Mouse (Mus musculus): ENCODE data around the gene Zdhhc7. TPM values are rescaled to one million over a fixed set of nuclear protein-coding genes. Genes with fewer than 3 reads are reported as not detected.

Gene Zdhhc7
- polyA plus RNA-seq, 1 experiment from 2014 or later = 24.4 TPM

- peak; percentile 83 for DNase-seq (ENCODE audit: low spot score)
Measured at GRCm38 (mm10) chr8:120089511-120089910, 11.8 kb downstream of the Zdhhc7 start.

GRCm38 (mm10) chr8:120084783-120085182, 16.5 kb downstream of the Zdhhc7 start:
- no peaks in the 10 kb centered on the region for H3K9me3 ChIP-seq (ENCODE audit: control insufficient read depth, low read length)
- TF ChIP-seq EP300 (optimal IDR thresholded peaks at IDR 0.05) (no peak), CTCF (IDR thresholded peaks at IDR 0.05; ENCODE audit: low read depth) (no peak)
- no peak overlapping the region for H3K27ac ChIP-seq (replicated peaks)
- H3K4me1 ChIP-seq (replicated peaks; ENCODE audit: control insufficient read depth, insufficient read depth) = no peaks in the 10 kb centered on the region
- DNase-seq (ENCODE audit: low spot score) = no peak
- H3K36me3 ChIP-seq (ENCODE audit: control insufficient read depth, insufficient read depth, low read length) = peaks cover 48% of the 10 kb centered on the region
- ATAC-seq (ENCODE audit: low FRiP score, low TSS enrichment) = no peak
- H3K4me3 ChIP-seq (ENCODE audit: low read depth, low read length) = no peak overlapping the region
- no peak overlapping the region for H3K4me2 ChIP-seq (replicated peaks; ENCODE audit: low read depth)
- no peaks in the 10 kb centered on the region for H3K27me3 ChIP-seq (ENCODE audit: control insufficient read depth, insufficient read depth, low read length)
- 85% methylated on average over 8 of the region's 8 CpGs for WGBS
- no peak overlapping the region for H3K9ac ChIP-seq (ENCODE audit: low read length)

More at GRCm38 (mm10) chr8:120089511-120089910, 11.8 kb downstream of the Zdhhc7 start:
- H3K4me3 ChIP-seq (ENCODE audit: low read depth, low read length) = no peak overlapping the region
- no peak overlapping the region for H3K9ac ChIP-seq (ENCODE audit: low read length)
- no peak overlapping the region for H3K27ac ChIP-seq (replicated peaks)
- WGBS = 47% methylated on average over 7 of the region's 7 CpGs
- peak; percentile 88 for ATAC-seq (ENCODE audit: low FRiP score, low TSS enrichment)
- TF ChIP-seq CTCF (IDR thresholded peaks at IDR 0.05; ENCODE audit: low read depth) (no peak), EP300 (optimal IDR thresholded peaks at IDR 0.05) (no peak)
- H3K9me3 ChIP-seq (ENCODE audit: control insufficient read depth, low read length) = no peaks in the 10 kb centered on the region
- no peaks in the 10 kb centered on the region for H3K4me1 ChIP-seq (replicated peaks; ENCODE audit: control insufficient read depth, insufficient read depth)
- H3K27me3 ChIP-seq (ENCODE audit: control insufficient read depth, insufficient read depth, low read length) = no peaks in the 10 kb centered on the region
- peaks cover 51% of the 10 kb centered on the region for H3K36me3 ChIP-seq (ENCODE audit: control insufficient read depth, insufficient read depth, low read length)
- H3K4me2 ChIP-seq (replicated peaks; ENCODE audit: low read depth) = no peak overlapping the region

- H3K36me3 ChIP-seq (ENCODE audit: control insufficient read depth, insufficient read depth, low read length) = peaks cover 46% of the 10 kb centered on the region
Measured at GRCm38 (mm10) chr8:120083261-120083660, 18.0 kb downstream of the Zdhhc7 start.

GRCm38 (mm10) chr8:120079361-120079760, 21.9 kb downstream of the Zdhhc7 start:
- no peaks in the 10 kb centered on the region for H3K27me3 ChIP-seq (ENCODE audit: control insufficient read depth, insufficient read depth, low read length)
- no peak overlapping the region for H3K9ac ChIP-seq (ENCODE audit: low read length)
- ATAC-seq (ENCODE audit: low FRiP score, low TSS enrichment) (no peak), DNase-seq (ENCODE audit: low spot score) (no peak)
- no peak overlapping the region for H3K27ac ChIP-seq (replicated peaks)
- TF ChIP-seq CTCF (IDR thresholded peaks at IDR 0.05; ENCODE audit: low read depth) (no peak), EP300 (optimal IDR thresholded peaks at IDR 0.05) (no peak)
- no peaks in the 10 kb centered on the region for H3K9me3 ChIP-seq (ENCODE audit: control insufficient read depth, low read length)
- H3K4me1 ChIP-seq (replicated peaks; ENCODE audit: control insufficient read depth, insufficient read depth) = no peaks in the 10 kb centered on the region
- peaks cover 15% of the 10 kb centered on the region for H3K36me3 ChIP-seq (ENCODE audit: control insufficient read depth, insufficient read depth, low read length)
- no peak overlapping the region for H3K4me2 ChIP-seq (replicated peaks; ENCODE audit: low read depth)
- H3K4me3 ChIP-seq (ENCODE audit: low read depth, low read length) = no peak overlapping the region
- WGBS = 57% methylated on average over 5 of the region's 5 CpGs

More at GRCm38 (mm10) chr8:120083261-120083660, 18.0 kb downstream of the Zdhhc7 start:
- Histone ChIP-seq H3K27ac (replicated peaks) (no peak overlapping the region), H3K9me3 (ENCODE audit: control insufficient read depth, low read length) (no peaks in the 10 kb centered on the region), H3K4me3 (ENCODE audit: low read depth, low read length) (no peak overlapping the region), H3K9ac (ENCODE audit: low read length) (no peak overlapping the region), H3K27me3 (ENCODE audit: control insufficient read depth, insufficient read depth, low read length) (no peaks in the 10 kb centered on the region), H3K4me2 (replicated peaks; ENCODE audit: low read depth) (no peak overlapping the region), H3K4me1 (replicated peaks; ENCODE audit: control insufficient read depth, insufficient read depth) (no peaks in the 10 kb centered on the region)
- ATAC-seq (ENCODE audit: low FRiP score, low TSS enrichment) (no peak), DNase-seq (ENCODE audit: low spot score) (no peak)
- 88% methylated on average over 8 of the region's 8 CpGs for WGBS
- no peak for TF ChIP-seq EP300 (optimal IDR thresholded peaks at IDR 0.05)
- no peak for TF ChIP-seq CTCF (IDR thresholded peaks at IDR 0.05; ENCODE audit: low read depth)

- H3K9me3 ChIP-seq (ENCODE audit: control insufficient read depth, low read length) = no peaks in the 10 kb centered on the region
- peaks cover 14% of the 10 kb centered on the region for H3K36me3 ChIP-seq (ENCODE audit: control insufficient read depth, insufficient read depth, low read length)
- H3K9ac ChIP-seq (ENCODE audit: low read length) = no peak overlapping the region; the same call in 1 of the 2 replicates
- WGBS = 9% methylated on average over 10 of the region's 10 CpGs
- H3K27me3 ChIP-seq (ENCODE audit: control insufficient read depth, insufficient read depth, low read length) = no peaks in the 10 kb centered on the region
- H3K4me3 ChIP-seq (ENCODE audit: low read depth, low read length) = no peak overlapping the region
- no peaks in the 10 kb centered on the region for H3K4me1 ChIP-seq (replicated peaks; ENCODE audit: control insufficient read depth, insufficient read depth)
- DNase-seq (ENCODE audit: low spot score) (peak; percentile 87), ATAC-seq (ENCODE audit: low FRiP score, low TSS enrichment) (peak; percentile 84)
- TF ChIP-seq EP300 (optimal IDR thresholded peaks at IDR 0.05) = no peak
- TF ChIP-seq CTCF (IDR thresholded peaks at IDR 0.05; ENCODE audit: low read depth) = peak; percentile 84
- H3K4me2 ChIP-seq (replicated peaks; ENCODE audit: low read depth) = no peak overlapping the region
- no peak overlapping the region for H3K27ac ChIP-seq (replicated peaks)
Measured at GRCm38 (mm10) chr8:120078080-120078479, 23.2 kb downstream of the Zdhhc7 start.

GRCm38 (mm10) chr8:120075347-120075746, 25.9 kb downstream of the Zdhhc7 start:
- no peak overlapping the region for H3K4me2 ChIP-seq (replicated peaks; ENCODE audit: low read depth)
- no peaks in the 10 kb centered on the region for H3K27me3 ChIP-seq (ENCODE audit: control insufficient read depth, insufficient read depth, low read length)
- peak; percentile 35 for DNase-seq (ENCODE audit: low spot score)
- 44% methylated on average over 6 of the region's 6 CpGs for WGBS
- ATAC-seq (ENCODE audit: low FRiP score, low TSS enrichment) = no peak
- H3K27ac ChIP-seq (replicated peaks) = peak overlapping the region; percentile 78
- 0 out of 2 replicates have a peak, but pooled peaks cover 4% of the 10 kb centered on the region for H3K4me1 ChIP-seq (replicated peaks; ENCODE audit: control insufficient read depth, insufficient read depth)
- H3K36me3 ChIP-seq (ENCODE audit: control insufficient read depth, insufficient read depth, low read length) = no peaks in the 10 kb centered on the region
- no peak for TF ChIP-seq CTCF (IDR thresholded peaks at IDR 0.05; ENCODE audit: low read depth)
- TF ChIP-seq EP300 (optimal IDR thresholded peaks at IDR 0.05) = no peak
- peak overlapping the region; percentile 41; the same call in 1 of the 2 replicates for H3K9ac ChIP-seq (ENCODE audit: low read length)
- no peak overlapping the region for H3K4me3 ChIP-seq (ENCODE audit: low read depth, low read length)
- H3K9me3 ChIP-seq (ENCODE audit: control insufficient read depth, low read length) = no peaks in the 10 kb centered on the region
